Mouse (Mus musculus): ENCODE results near the gene Atp6v1f.
A peak's percentile ranks its signal among the peaks of the same experiment; 100 is the strongest.

Gene Atp6v1f

DNA sequence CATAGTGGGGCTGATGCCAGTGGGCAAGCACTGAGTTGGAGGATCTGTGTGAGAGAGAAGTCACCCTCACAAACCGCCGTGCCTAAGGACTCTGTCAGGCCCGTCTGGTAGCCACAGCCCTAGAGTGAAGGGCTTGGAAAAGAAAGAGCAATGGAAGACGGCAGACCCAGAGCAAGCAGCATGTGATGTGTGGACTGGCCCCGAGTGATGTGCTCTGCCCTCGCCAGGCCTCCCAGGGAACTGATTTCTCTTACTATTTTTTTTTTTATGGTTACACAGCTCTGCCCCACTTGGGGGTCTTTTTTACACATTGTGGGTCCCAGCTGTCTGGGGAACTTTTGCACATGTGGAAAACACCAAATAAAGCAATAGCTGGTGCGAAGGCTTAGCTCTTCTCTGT lies 6.0 kb upstream of the Atp6v1f start:
- no peak for DNase-seq (ENCODE audit: low read depth, low spot score)

DNA sequence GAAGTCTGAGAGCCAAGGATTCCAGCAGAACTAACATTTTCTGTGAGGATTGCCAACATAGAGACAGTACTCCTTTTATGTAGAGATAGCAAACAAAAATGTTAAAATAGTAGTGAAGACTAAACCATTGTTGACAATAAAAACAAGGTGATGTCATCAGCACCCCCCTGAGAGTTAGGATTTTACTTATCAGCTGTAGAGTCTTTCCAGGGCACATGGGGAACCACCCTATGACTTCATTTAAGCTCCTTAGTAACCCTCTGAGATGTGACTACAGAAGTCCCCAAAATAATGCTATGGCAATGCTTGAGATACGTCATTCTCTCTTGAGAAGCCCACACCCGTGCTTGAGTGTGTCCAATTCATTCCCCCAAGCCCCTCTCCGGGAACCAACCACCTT lies 4.1 kb upstream of the Atp6v1f start:
- no peak for DNase-seq (ENCODE audit: low read depth, low spot score)

- no peak for DNase-seq (ENCODE audit: low read depth, low spot score)
Measured at GRCm38 (mm10) chr6:29468851-29469250, 1.3 kb downstream of the Atp6v1f start.

GRCm38 (mm10) chr6:29471137-29471536 lies 3.6 kb downstream of the Atp6v1f start, which contains the start of gene Atp6v1fnb:
TSS of gene Atp6v1fnb (plus strand) at chr6:29471437.
- DNase-seq (ENCODE audit: low read depth, low spot score) = no peak

DNA sequence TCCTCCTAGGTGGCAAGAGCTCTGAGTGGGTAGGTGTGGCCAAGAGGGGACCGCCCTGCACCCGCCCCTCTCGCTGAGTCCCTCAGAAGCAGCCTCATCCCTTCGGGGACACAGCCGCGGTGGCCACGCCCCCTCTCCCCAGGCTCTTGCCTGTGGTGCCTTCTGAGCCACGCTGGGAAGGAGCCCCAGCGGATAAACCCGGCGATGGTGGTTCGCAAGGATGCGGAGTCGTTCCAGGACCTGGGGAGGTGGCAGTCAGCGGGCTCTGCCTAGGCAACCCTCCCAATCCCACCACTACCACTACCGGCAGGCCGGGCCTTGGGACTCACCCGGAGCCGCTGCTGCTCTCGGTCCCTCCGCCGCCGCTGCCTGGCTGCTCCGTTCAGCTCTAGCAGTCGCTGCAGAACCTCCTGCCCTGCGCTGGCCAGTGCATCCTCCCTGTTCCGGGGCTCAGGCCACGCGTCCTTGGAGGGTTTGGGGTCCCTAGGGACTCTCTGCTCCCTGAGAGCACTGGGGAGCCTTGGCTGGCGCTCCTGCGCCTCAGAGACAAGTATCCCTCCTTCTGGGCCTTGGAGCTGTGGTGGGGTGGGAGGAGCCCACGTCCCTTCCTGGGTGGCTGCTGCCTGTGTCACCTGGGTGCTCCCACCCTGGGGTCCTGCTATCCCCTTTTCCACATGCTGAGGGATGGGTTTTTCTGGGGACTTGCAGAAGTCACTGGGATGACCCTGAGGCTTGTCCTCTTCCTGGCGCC lies 6.6 kb downstream of the Atp6v1f start:
- peak; percentile 67 for DNase-seq (ENCODE audit: low read depth, low spot score)

GRCm38 (mm10) chr6:29474736-29475135 lies 7.2 kb downstream of the Atp6v1f start:
- DNase-seq (ENCODE audit: low read depth, low spot score) = no peak

- no peak for DNase-seq (ENCODE audit: low read depth, low spot score)
Measured at GRCm38 (mm10) chr6:29482691-29483090, 15.2 kb downstream of the Atp6v1f start.

- DNase-seq (ENCODE audit: low read depth, low spot score) = no peak
Measured at GRCm38 (mm10) chr6:29484716-29485559, 17.4 kb downstream of the Atp6v1f start.

DNA sequence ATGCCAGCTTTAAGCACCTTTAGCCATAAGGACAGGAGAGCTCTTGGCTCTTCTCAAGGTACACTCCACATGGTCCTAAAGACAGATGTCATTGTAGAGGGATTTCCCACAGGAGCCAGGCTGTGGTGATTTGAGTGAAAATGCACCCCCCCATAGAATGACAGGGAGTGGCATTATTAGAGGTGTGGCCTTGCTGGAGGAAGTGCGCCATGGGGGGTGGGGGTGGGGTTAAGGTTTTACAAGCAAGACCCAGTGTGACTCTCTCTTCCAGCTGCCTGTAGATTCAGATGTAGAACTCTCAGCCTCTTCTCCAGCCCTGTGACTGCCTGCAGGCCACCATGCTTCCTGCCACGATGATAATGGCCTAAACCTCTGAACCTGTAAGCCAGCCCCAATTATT lies 18.4 kb downstream of the Atp6v1f start:
- no peak for DNase-seq (ENCODE audit: low read depth, low spot score)

GRCm38 (mm10) chr6:29494101-29494500 lies 26.6 kb downstream of the Atp6v1f start:
- DNase-seq (ENCODE audit: low read depth, low spot score) = no peak

GRCm38 (mm10) chr6:29496270-29496669 lies 28.8 kb downstream of the Atp6v1f start:
- DNase-seq (ENCODE audit: low read depth, low spot score) = no peak

- DNase-seq (ENCODE audit: low read depth, low spot score) = no peak
Measured at GRCm38 (mm10) chr6:29497791-29498190, 30.3 kb downstream of the Atp6v1f start.

GRCm38 (mm10) chr6:29500177-29500576 lies 32.7 kb downstream of the Atp6v1f start:
- no peak for DNase-seq (ENCODE audit: low read depth, low spot score)

GRCm38 (mm10) chr6:29500810-29501209 lies 33.3 kb downstream of the Atp6v1f start:
- no peak for DNase-seq (ENCODE audit: low read depth, low spot score)

GRCm38 (mm10) chr6:29501599-29501998 lies 34.1 kb downstream of the Atp6v1f start:
- DNase-seq (ENCODE audit: low read depth, low spot score) = no peak

GRCm38 (mm10) chr6:29505493-29505892 lies 38.0 kb downstream of the Atp6v1f start:
- no peak for DNase-seq (ENCODE audit: low read depth, low spot score)

DNA sequence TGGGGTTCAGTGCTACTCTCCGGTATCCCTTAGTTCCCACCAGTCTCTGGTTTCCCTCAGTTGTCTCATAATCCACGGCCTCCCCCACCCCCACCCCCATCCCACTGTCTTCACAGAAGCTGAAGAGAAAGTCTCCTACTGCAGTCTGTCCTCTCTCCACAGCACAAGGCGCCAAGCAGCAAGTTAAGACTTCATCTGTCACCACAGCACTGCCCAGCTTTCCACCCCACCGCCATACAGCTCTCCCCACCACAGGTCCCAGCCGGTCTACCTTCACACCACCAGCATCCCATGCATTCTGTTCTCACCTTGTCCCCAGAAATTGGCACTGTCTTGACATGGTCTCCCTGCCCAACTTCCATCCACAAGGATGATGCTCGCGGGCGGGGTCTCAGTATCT lies 39.3 kb downstream of the Atp6v1f start:
- DNase-seq (ENCODE audit: low read depth, low spot score) = no peak

DNA sequence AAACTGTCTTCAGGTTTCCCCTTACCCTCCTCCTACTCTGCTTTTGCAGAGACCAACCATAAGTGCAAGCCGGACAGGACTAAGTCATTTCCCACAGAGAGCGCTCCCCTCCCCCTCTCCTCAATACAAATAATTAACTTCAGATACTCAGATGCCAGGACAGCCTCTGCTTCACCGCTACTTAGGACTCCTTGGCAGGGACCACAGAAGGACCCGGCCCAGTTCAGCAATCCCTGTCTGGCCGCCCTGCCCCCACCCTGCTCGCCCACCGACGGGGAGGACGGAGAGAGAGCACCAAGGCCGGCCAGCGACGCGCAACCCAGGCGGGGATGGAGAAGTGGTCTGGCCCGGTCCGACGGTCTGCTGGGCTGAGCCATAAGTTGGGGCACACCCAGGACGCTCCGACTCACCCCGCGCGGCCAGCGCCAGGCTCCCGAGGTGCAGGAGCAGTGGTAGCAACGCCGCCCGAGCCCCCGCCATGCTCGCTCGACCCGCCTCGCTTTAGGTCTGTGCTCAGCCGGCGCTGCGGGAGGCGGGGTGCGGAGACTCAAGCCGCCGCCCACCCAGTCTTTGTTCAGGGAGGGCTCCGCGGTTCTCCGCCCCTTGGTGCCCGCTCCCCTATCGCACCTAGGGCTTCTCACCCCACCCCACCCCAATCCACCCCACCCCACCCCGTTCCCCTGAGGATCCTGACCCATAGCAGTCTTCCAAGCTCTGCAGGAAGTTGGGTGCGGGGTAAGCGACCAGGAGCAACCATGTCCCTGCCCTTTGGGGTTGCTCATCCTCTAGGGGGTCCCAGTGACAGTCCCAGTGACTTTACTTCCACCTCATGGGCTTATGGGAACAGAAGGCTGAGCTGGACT lies 40.2 kb downstream of the Atp6v1f start, which contains the start of gene Kcp:
Gene Kcp (minus strand): TSS at position 506 of the 863 bp plus-strand sequence.
- no peak for DNase-seq (ENCODE audit: low read depth, low spot score)

- no peak for DNase-seq (ENCODE audit: low read depth, low spot score)
Measured at GRCm38 (mm10) chr6:29509086-29509485, 41.6 kb downstream of the Atp6v1f start.

DNA sequence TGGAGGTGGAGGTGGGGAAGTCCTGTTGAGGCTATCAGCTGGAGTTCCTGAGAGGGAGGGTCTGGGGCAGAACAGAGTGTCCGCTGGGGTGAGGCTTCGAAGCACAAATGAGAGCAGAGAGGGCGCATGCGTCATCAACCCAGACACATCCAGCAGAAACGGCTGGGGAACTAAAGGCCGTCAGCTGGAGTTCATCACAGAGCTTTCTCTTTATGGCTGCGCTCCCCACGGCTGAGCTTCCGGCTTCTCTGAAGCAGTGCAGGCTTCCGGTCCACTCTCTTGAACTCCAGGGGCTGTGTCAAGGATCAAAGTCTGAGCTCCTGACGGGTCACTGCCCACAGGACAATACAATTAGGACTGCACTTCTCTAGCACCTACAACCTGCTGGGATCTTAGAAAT lies 45.8 kb downstream of the Atp6v1f start:
- DNase-seq (ENCODE audit: low read depth, low spot score) = no peak

GRCm38 (mm10) chr6:29517139-29517538 lies 49.6 kb downstream of the Atp6v1f start:
- DNase-seq (ENCODE audit: low read depth, low spot score) = no peak
